Mouse (Mus musculus): ENCODE results near the gene Nit2.

GRCm38 (mm10) chr16:57191214-57191613 lies 24.1 kb upstream of the Nit2 start:
- TF ChIP-seq CTCF (IDR thresholded peaks at IDR 0.05; ENCODE audit: low read depth) (no peak), EP300 (IDR thresholded peaks at IDR 0.05; ENCODE audit: low read depth) (no peak)

Measured in heart, postnatal 0 days (tissue).